Mouse (Mus musculus): ENCODE measurements at regions not wholly inside any gene's neighbourhood (a gene's known extent, or its start where the extent isn't known, plus 50 kb on each side); places are given as distances from the start of the nearest gene placed in this dataset.

GRCm38 (mm10) chr3:147891682-147892081 is 1039.5 kb downstream of the Ttll7 start:
- TF ChIP-seq CTCF (IDR thresholded peaks at IDR 0.05; ENCODE audit: borderline replicate concordance, extremely low read depth, insufficient read depth, insufficient read length) (no peak), POLR2A (IDR thresholded peaks at IDR 0.05; ENCODE audit: borderline replicate concordance, extremely low read depth, insufficient read depth, insufficient read length, poor library complexity, severe bottlenecking) (no peak)
- no peak for DNase-seq (ENCODE audit: low read depth)

GRCm38 (mm10) chr3:147886261-147886893 is 1034.2 kb downstream of the Ttll7 start:
- peak; percentile 88 for DNase-seq (ENCODE audit: low read depth)
- TF ChIP-seq POLR2A (IDR thresholded peaks at IDR 0.05; ENCODE audit: borderline replicate concordance, extremely low read depth, insufficient read depth, insufficient read length, poor library complexity, severe bottlenecking) (no peak), CTCF (IDR thresholded peaks at IDR 0.05; ENCODE audit: borderline replicate concordance, extremely low read depth, insufficient read depth, insufficient read length) (no peak)

GRCm38 (mm10) chr3:147882936-147883645 is 1030.9 kb downstream of the Ttll7 start:
- DNase-seq (ENCODE audit: low read depth): peak; percentile 58
- TF ChIP-seq CTCF (IDR thresholded peaks at IDR 0.05; ENCODE audit: borderline replicate concordance, extremely low read depth, insufficient read depth, insufficient read length) (no peak), POLR2A (IDR thresholded peaks at IDR 0.05; ENCODE audit: borderline replicate concordance, extremely low read depth, insufficient read depth, insufficient read length, poor library complexity, severe bottlenecking) (no peak)

GRCm38 (mm10) chr3:147878690-147879089 is 1026.5 kb downstream of the Ttll7 start:
- no peak for DNase-seq (ENCODE audit: low read depth)
- TF ChIP-seq POLR2A (IDR thresholded peaks at IDR 0.05; ENCODE audit: borderline replicate concordance, extremely low read depth, insufficient read depth, insufficient read length, poor library complexity, severe bottlenecking) (no peak), CTCF (IDR thresholded peaks at IDR 0.05; ENCODE audit: borderline replicate concordance, extremely low read depth, insufficient read depth, insufficient read length) (no peak)

GRCm38 (mm10) chr3:147868281-147868680 is 1016.1 kb downstream of the Ttll7 start:
- TF ChIP-seq CTCF (IDR thresholded peaks at IDR 0.05; ENCODE audit: borderline replicate concordance, extremely low read depth, insufficient read depth, insufficient read length) (no peak), POLR2A (IDR thresholded peaks at IDR 0.05; ENCODE audit: borderline replicate concordance, extremely low read depth, insufficient read depth, insufficient read length, poor library complexity, severe bottlenecking) (no peak)

GRCm38 (mm10) chr3:147853346-147853745 is 1001.2 kb downstream of the Ttll7 start:
- DNase-seq (ENCODE audit: low read depth): peak; percentile 44
- TF ChIP-seq CTCF (IDR thresholded peaks at IDR 0.05; ENCODE audit: borderline replicate concordance, extremely low read depth, insufficient read depth, insufficient read length) (no peak), POLR2A (IDR thresholded peaks at IDR 0.05; ENCODE audit: borderline replicate concordance, extremely low read depth, insufficient read depth, insufficient read length, poor library complexity, severe bottlenecking) (no peak)

More at GRCm38 (mm10) chr3:147868281-147868680, 1016.1 kb downstream of the Ttll7 start:
- no peak for DNase-seq (ENCODE audit: low read depth)

- TF ChIP-seq CTCF (IDR thresholded peaks at IDR 0.05; ENCODE audit: borderline replicate concordance, extremely low read depth, insufficient read depth, insufficient read length): no peak
- no peak for TF ChIP-seq POLR2A (IDR thresholded peaks at IDR 0.05; ENCODE audit: borderline replicate concordance, extremely low read depth, insufficient read depth, insufficient read length, poor library complexity, severe bottlenecking)
- DNase-seq (ENCODE audit: low read depth): no peak
Measured at GRCm38 (mm10) chr3:147852830-147853229, 1000.7 kb downstream of the Ttll7 start.

- DNase-seq (ENCODE audit: low read depth): no peak
- TF ChIP-seq CTCF (IDR thresholded peaks at IDR 0.05; ENCODE audit: borderline replicate concordance, extremely low read depth, insufficient read depth, insufficient read length) (no peak), POLR2A (IDR thresholded peaks at IDR 0.05; ENCODE audit: borderline replicate concordance, extremely low read depth, insufficient read depth, insufficient read length, poor library complexity, severe bottlenecking) (no peak)
Measured at GRCm38 (mm10) chr3:147841357-147841756, 989.2 kb downstream of the Ttll7 start.

GRCm38 (mm10) chr3:147838816-147839215 is 986.6 kb downstream of the Ttll7 start:
- no peak for DNase-seq (ENCODE audit: low read depth)
- TF ChIP-seq CTCF (IDR thresholded peaks at IDR 0.05; ENCODE audit: borderline replicate concordance, extremely low read depth, insufficient read depth, insufficient read length): no peak
- no peak for TF ChIP-seq POLR2A (IDR thresholded peaks at IDR 0.05; ENCODE audit: borderline replicate concordance, extremely low read depth, insufficient read depth, insufficient read length, poor library complexity, severe bottlenecking)

GRCm38 (mm10) chr3:147835716-147836115 is 983.5 kb downstream of the Ttll7 start:
- no peak for DNase-seq (ENCODE audit: low read depth)
- TF ChIP-seq CTCF (IDR thresholded peaks at IDR 0.05; ENCODE audit: borderline replicate concordance, extremely low read depth, insufficient read depth, insufficient read length) (no peak), POLR2A (IDR thresholded peaks at IDR 0.05; ENCODE audit: borderline replicate concordance, extremely low read depth, insufficient read depth, insufficient read length, poor library complexity, severe bottlenecking) (no peak)

GRCm38 (mm10) chr3:147825337-147825736 is 973.2 kb downstream of the Ttll7 start:
- TF ChIP-seq POLR2A (IDR thresholded peaks at IDR 0.05; ENCODE audit: borderline replicate concordance, extremely low read depth, insufficient read depth, insufficient read length, poor library complexity, severe bottlenecking) (no peak), CTCF (IDR thresholded peaks at IDR 0.05; ENCODE audit: borderline replicate concordance, extremely low read depth, insufficient read depth, insufficient read length) (no peak)

GRCm38 (mm10) chr3:147824451-147824850 is 972.3 kb downstream of the Ttll7 start:
- no peak for DNase-seq (ENCODE audit: low read depth)
- no peak for TF ChIP-seq POLR2A (IDR thresholded peaks at IDR 0.05; ENCODE audit: borderline replicate concordance, extremely low read depth, insufficient read depth, insufficient read length, poor library complexity, severe bottlenecking)
- no peak for TF ChIP-seq CTCF (IDR thresholded peaks at IDR 0.05; ENCODE audit: borderline replicate concordance, extremely low read depth, insufficient read depth, insufficient read length)

More at GRCm38 (mm10) chr3:147825337-147825736, 973.2 kb downstream of the Ttll7 start:
- no peak for DNase-seq (ENCODE audit: low read depth)
